Mouse (Mus musculus) limb, embryonic 13.5 days (tissue): ENCODE data around the gene Ldlrap1. TPM values are rescaled to one million over a fixed set of nuclear protein-coding genes. Genes with fewer than 3 reads are reported as not detected.

Experiments used
- ATAC-seq: fragments of 200-750 bp; cut with Nextera tagmentation; 2 replicates; pipeline ENCODE4 v1.8.0; 2017; ENCODE audit warnings: low read depth, moderate number of reproducible peaks, moderate TSS enrichment; ENCODE audit not compliant: low FRiP score
- H3K27ac ChIP-seq: fragments of 300-500 bp; sonication (generic); 2 replicates; pipeline ENCODE4 v1.5.1; 2015; ENCODE audit warnings: inconsistent platforms, mild to moderate bottlenecking, moderate library complexity
- H3K27me3 ChIP-seq: fragments of 300-500 bp; sonication (generic); 2 replicates; pipeline ENCODE4 v1.6.1; 2015; ENCODE audit warnings: mild to moderate bottlenecking, inconsistent platforms
- H3K36me3 ChIP-seq: fragments of 300-500 bp; sonication (generic); 2 replicates; pipeline ENCODE4 v1.6.1; 2015; ENCODE audit warnings: inconsistent platforms, mild to moderate bottlenecking, moderate library complexity
- H3K4me1 ChIP-seq: fragments of 300-500 bp; sonication (generic); 2 replicates; pipeline ENCODE4 v1.6.1; 2015; ENCODE audit warnings: inconsistent platforms
- H3K4me2 ChIP-seq: fragments of 300-500 bp; sonication (generic); replicated peaks from 2 replicates; pipeline ENCODE4 v1.6.1; 2015; ENCODE audit warnings: inconsistent platforms, mild to moderate bottlenecking, moderate library complexity
- H3K4me3 ChIP-seq: fragments of 300-500 bp; sonication (generic); 2 replicates; pipeline ENCODE4 v1.5.1; 2015; ENCODE audit warnings: moderate library complexity, mild to moderate bottlenecking, inconsistent platforms
- H3K9ac ChIP-seq: fragments of 300-500 bp; sonication (generic); 2 replicates; pipeline ENCODE4 v1.6.1; 2015; ENCODE audit warnings: mild to moderate bottlenecking, inconsistent platforms
- H3K9me3 ChIP-seq: fragments of 300-500 bp; sonication (generic); 2 replicates; pipeline ENCODE4 v1.6.1; 2016; ENCODE audit warnings: inconsistent platforms
- WGBS: fragments of 180-500 bp; shearing (Covaris S2); methylation state at CpG from one replicate; pipeline ENCODE4 v1.1.7; 2015; 5-methylcytosine and 5-hydroxymethylcytosine counted together
- polyA plus RNA-seq: library from polyadenylated mRNA; unstranded; fragments of >200 nt; fragmentation: Nextera tagmentation; extraction: Ambion mirVana; gene quantifications from 2 replicates; pipeline ENCODE4 v1.2.1, GENCODE M21; 2015

Ldlrap1 gene
- polyA plus RNA-seq, 1 experiment from 2014 or later: 24.5 TPM

- H3K27ac ChIP-seq: no peak overlapping the region
- no peak overlapping the region for H3K9ac ChIP-seq
- no peak for ATAC-seq
- no peak overlapping the region for H3K4me3 ChIP-seq
- no peaks in the 10 kb centered on the region for H3K36me3 ChIP-seq
- 45% methylated on average over 4 of the region's 4 CpGs for WGBS
- H3K9me3 ChIP-seq: no peaks in the 10 kb centered on the region
- no peak overlapping the region for H3K4me2 ChIP-seq
- H3K27me3 ChIP-seq: peaks cover 7% of the 10 kb centered on the region
- H3K4me1 ChIP-seq: peaks cover 17% of the 10 kb centered on the region; the same call in 1 of the 2 replicates
Observed at GRCm38 (mm10) chr4:134772805-134773674, 5.2 kb upstream of the Ldlrap1 start.

GRCm38 (mm10) chr4:134769891-134770290 is 2.1 kb upstream of the Ldlrap1 start:
- Histone ChIP-seq H3K36me3 (no peaks in the 10 kb centered on the region), H3K4me2 (no peak overlapping the region), H3K4me3 (no peak overlapping the region), H3K27me3 (peaks cover 7% of the 10 kb centered on the region), H3K4me1 (peaks cover 18% of the 10 kb centered on the region), H3K27ac (no peak overlapping the region), H3K9me3 (no peaks in the 10 kb centered on the region), H3K9ac (no peak overlapping the region)
- WGBS: 38% methylated on average over 7 of the region's 7 CpGs
- no peak for ATAC-seq

- WGBS: 56% methylated on average over 7 of the region's 7 CpGs
- Histone ChIP-seq H3K27me3 (peaks cover 7% of the 10 kb centered on the region), H3K9me3 (no peaks in the 10 kb centered on the region)
Observed at GRCm38 (mm10) chr4:134769081-134769811, 1.4 kb upstream of the Ldlrap1 start.

GRCm38 (mm10) chr4:134768226-134768888 is 533 bp upstream of the Ldlrap1 start:
- Histone ChIP-seq H3K36me3 (no peaks in the 10 kb centered on the region), H3K4me3 (peak overlapping the region; percentile 79), H3K9ac (peak overlapping the region; percentile 89), H3K4me2 (peak overlapping the region; percentile 90), H3K4me1 (peaks cover 18% of the 10 kb centered on the region), H3K9me3 (no peaks in the 10 kb centered on the region), H3K27me3 (peaks cover 7% of the 10 kb centered on the region), H3K27ac (no peak overlapping the region)
- WGBS: 9% methylated on average over 21 of the region's 21 CpGs
- peak; percentile 10; the same call in 1 of the 2 replicates for ATAC-seq

More at GRCm38 (mm10) chr4:134769081-134769811, 1.4 kb upstream of the Ldlrap1 start:
- H3K4me1 ChIP-seq: peaks cover 18% of the 10 kb centered on the region
- H3K27ac ChIP-seq: no peak overlapping the region
- no peak for ATAC-seq
- H3K36me3 ChIP-seq: no peaks in the 10 kb centered on the region
- no peak overlapping the region for H3K4me3 ChIP-seq
- H3K4me2 ChIP-seq: no peak overlapping the region
- H3K9ac ChIP-seq: no peak overlapping the region

- peak overlapping the region; percentile 79 for H3K4me3 ChIP-seq
- no peaks in the 10 kb centered on the region for H3K9me3 ChIP-seq
- H3K4me2 ChIP-seq: peak overlapping the region; percentile 90
- no peaks in the 10 kb centered on the region for H3K36me3 ChIP-seq
- peaks cover 7% of the 10 kb centered on the region for H3K27me3 ChIP-seq
- H3K9ac ChIP-seq: peak overlapping the region; percentile 89
- WGBS: 1% methylated on average over 23 of the region's 23 CpGs
- peak overlapping the region; percentile 61; the same call in 1 of the 2 replicates for H3K27ac ChIP-seq
- peak; percentile 16; the same call in 1 of the 2 replicates for ATAC-seq
- H3K4me1 ChIP-seq: peaks cover 28% of the 10 kb centered on the region
Observed at GRCm38 (mm10) chr4:134766904-134767425, 859 bp downstream of the Ldlrap1 start.

GRCm38 (mm10) chr4:134766277-134766676 is 1.5 kb downstream of the Ldlrap1 start:
- H3K27me3 ChIP-seq: peaks cover 7% of the 10 kb centered on the region
- WGBS: 66% methylated on average over 6 of the region's 6 CpGs
- H3K27ac ChIP-seq: no peak overlapping the region
- peak overlapping the region; percentile 79 for H3K4me3 ChIP-seq
- ATAC-seq: no peak
- H3K9me3 ChIP-seq: no peaks in the 10 kb centered on the region
- H3K4me1 ChIP-seq: peaks cover 28% of the 10 kb centered on the region
- no peaks in the 10 kb centered on the region; the same call in 1 of the 2 replicates for H3K36me3 ChIP-seq
- peak overlapping the region; percentile 90 for H3K4me2 ChIP-seq
- H3K9ac ChIP-seq: peak overlapping the region; percentile 89

GRCm38 (mm10) chr4:134764333-134764732 is 3.5 kb downstream of the Ldlrap1 start:
- H3K36me3 ChIP-seq: no peaks in the 10 kb centered on the region; the same call in 1 of the 2 replicates
- H3K27me3 ChIP-seq: peaks cover 5% of the 10 kb centered on the region
- no peak for ATAC-seq
- no peaks in the 10 kb centered on the region for H3K9me3 ChIP-seq
- H3K9ac ChIP-seq: no peak overlapping the region
- H3K4me2 ChIP-seq: no peak overlapping the region
- H3K27ac ChIP-seq: no peak overlapping the region
- no peak overlapping the region for H3K4me3 ChIP-seq
- WGBS: 60% methylated on average over 3 of the region's 3 CpGs
- H3K4me1 ChIP-seq: peaks cover 43% of the 10 kb centered on the region

GRCm38 (mm10) chr4:134762360-134762759 is 5.5 kb downstream of the Ldlrap1 start:
- Histone ChIP-seq H3K4me2 (peak overlapping the region; percentile 11; the same call in 1 of the 2 replicates), H3K27me3 (no peaks in the 10 kb centered on the region)
- WGBS: 79% methylated on average over 6 of the region's 6 CpGs

GRCm38 (mm10) chr4:134760793-134761201 is 7.0 kb downstream of the Ldlrap1 start:
- ATAC-seq: no peak
- no peak overlapping the region for H3K9ac ChIP-seq
- 57% methylated on average over 9 of the region's 9 CpGs for WGBS
- no peak overlapping the region for H3K4me3 ChIP-seq
- no peaks in the 10 kb centered on the region for H3K9me3 ChIP-seq
- H3K27me3 ChIP-seq: no peaks in the 10 kb centered on the region
- H3K36me3 ChIP-seq: peaks cover 8% of the 10 kb centered on the region
- no peak overlapping the region for H3K4me2 ChIP-seq
- peaks cover 39% of the 10 kb centered on the region for H3K4me1 ChIP-seq
- no peak overlapping the region for H3K27ac ChIP-seq

More at GRCm38 (mm10) chr4:134762360-134762759, 5.5 kb downstream of the Ldlrap1 start:
- Histone ChIP-seq H3K36me3 (no peaks in the 10 kb centered on the region; the same call in 1 of the 2 replicates), H3K9ac (peak overlapping the region; percentile 35; the same call in 1 of the 2 replicates), H3K4me1 (peaks cover 43% of the 10 kb centered on the region), H3K4me3 (no peak overlapping the region), H3K27ac (no peak overlapping the region; the same call in 1 of the 2 replicates), H3K9me3 (no peaks in the 10 kb centered on the region)
- ATAC-seq: no peak

- no peak overlapping the region for H3K27ac ChIP-seq
- H3K4me1 ChIP-seq: peaks cover 42% of the 10 kb centered on the region
- no peak overlapping the region for H3K9ac ChIP-seq
- H3K27me3 ChIP-seq: no peaks in the 10 kb centered on the region
- no peak overlapping the region for H3K4me2 ChIP-seq
- WGBS: 77% methylated on average over 6 of the region's 6 CpGs
- no peaks in the 10 kb centered on the region for H3K9me3 ChIP-seq
- peaks cover 8% of the 10 kb centered on the region for H3K36me3 ChIP-seq
- no peak overlapping the region for H3K4me3 ChIP-seq
- no peak for ATAC-seq
Observed at GRCm38 (mm10) chr4:134760281-134760680, 7.5 kb downstream of the Ldlrap1 start.

GRCm38 (mm10) chr4:134759564-134759963 is 8.3 kb downstream of the Ldlrap1 start:
- peaks cover 15% of the 10 kb centered on the region for H3K36me3 ChIP-seq
- ATAC-seq: no peak

More at GRCm38 (mm10) chr4:134759564-134759963, 8.3 kb downstream of the Ldlrap1 start:
- Histone ChIP-seq H3K4me1 (peaks cover 46% of the 10 kb centered on the region), H3K27ac (no peak overlapping the region), H3K27me3 (no peaks in the 10 kb centered on the region), H3K4me2 (no peak overlapping the region), H3K9me3 (no peaks in the 10 kb centered on the region), H3K9ac (no peak overlapping the region), H3K4me3 (no peak overlapping the region)
- 87% methylated on average over 7 of the region's 7 CpGs for WGBS
